Mouse (Mus musculus) embryonic fibroblast, embryonic 13.5 days (primary cell): ENCODE results near the gene Gm49322. TPM values are rescaled to one million over a fixed set of nuclear protein-coding genes. Genes with fewer than 3 reads are reported as not detected.

Source experiments
- H3K27ac ChIP-seq: 2 replicates; pipeline ENCODE4 v1.5.1; 2012; ENCODE audit warnings: low read length, control low read depth, inconsistent platforms; ENCODE audit not compliant: insufficient read depth
- H3K4me1 ChIP-seq: 2 replicates; pipeline ENCODE4 v1.6.1; 2011; ENCODE audit warnings: low read length; ENCODE audit not compliant: control insufficient read depth, insufficient read depth
- H3K4me3 ChIP-seq: 2 replicates; pipeline ENCODE4 v1.5.1; 2011; ENCODE audit warnings: mild to moderate bottlenecking, control low read depth, low read length; ENCODE audit not compliant: insufficient read depth
- CTCF ChIP-seq: IDR thresholded peaks from 2 replicates; pipeline ENCODE4 v1.5.1; 2011; ENCODE audit warnings: mild to moderate bottlenecking, control low read depth, low read length, moderate library complexity, borderline replicate concordance; ENCODE audit not compliant: insufficient read depth
- POLR2A ChIP-seq: IDR thresholded peaks from 2 replicates; pipeline ENCODE4 v1.6.1; 2011; ENCODE audit warnings: low read depth, mild to moderate bottlenecking, control low read depth, low read length, moderate library complexity
- polyA plus RNA-seq: library from polyadenylated mRNA; stranded (reverse); fragments of >200 nt; gene quantifications from 2 replicates; pipeline ENCODE4 v1.2.4, GENCODE M21; 2011; ENCODE audit warnings: low read depth; ENCODE audit not compliant: missing spikeins, insufficient read length

Gm49322 gene
- polyA plus RNA-seq, 1 experiment = 0.91 TPM

- peaks cover 7% of the 10 kb centered on the region; the same call in 1 of the 2 replicates for H3K4me1 ChIP-seq
- TF ChIP-seq POLR2A = peak; percentile 68
- TF ChIP-seq CTCF = no peak
- H3K4me3 ChIP-seq = peak within 1 kb of the TSS; percentile 80
- H3K27ac ChIP-seq = peak within 1 kb of the TSS; percentile 89
These were observed 3.0 kb upstream of the Gm49322 start, which contains the start of the genes Scamp4 and Adat3 for GRCm38 (mm10) chr10:80602698-80603325. Gene Scamp4 (plus strand): TSS chr10:80602872. Gene Adat3 (plus strand): TSS chr10:80602880.

DNA sequence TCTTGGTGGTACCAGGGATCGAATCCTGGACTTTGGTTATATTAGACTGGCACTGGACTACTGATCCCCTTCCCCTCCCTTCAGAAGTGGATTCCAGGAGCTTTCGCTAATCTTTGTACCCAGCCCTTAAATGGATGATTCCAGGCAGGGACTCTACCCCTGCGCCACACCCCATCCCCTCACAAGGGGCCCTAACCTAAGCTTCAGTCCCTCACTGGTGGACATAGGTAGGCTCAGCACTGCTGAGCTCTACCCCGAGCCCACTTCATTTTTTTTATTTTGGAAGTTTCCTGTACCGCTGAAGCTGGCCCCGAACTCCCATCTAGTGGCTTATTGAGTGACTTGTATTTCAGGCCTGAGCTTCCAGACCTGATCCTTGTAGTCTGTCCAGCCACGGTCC is 2.5 kb upstream of the Gm49322 start:
- TF ChIP-seq POLR2A (no peak), CTCF (no peak)
- Histone ChIP-seq H3K4me3 (peak overlapping the region; percentile 80), H3K27ac (peak overlapping the region; percentile 32; the same call in 1 of the 2 replicates), H3K4me1 (peaks cover 7% of the 10 kb centered on the region; the same call in 1 of the 2 replicates)

DNA sequence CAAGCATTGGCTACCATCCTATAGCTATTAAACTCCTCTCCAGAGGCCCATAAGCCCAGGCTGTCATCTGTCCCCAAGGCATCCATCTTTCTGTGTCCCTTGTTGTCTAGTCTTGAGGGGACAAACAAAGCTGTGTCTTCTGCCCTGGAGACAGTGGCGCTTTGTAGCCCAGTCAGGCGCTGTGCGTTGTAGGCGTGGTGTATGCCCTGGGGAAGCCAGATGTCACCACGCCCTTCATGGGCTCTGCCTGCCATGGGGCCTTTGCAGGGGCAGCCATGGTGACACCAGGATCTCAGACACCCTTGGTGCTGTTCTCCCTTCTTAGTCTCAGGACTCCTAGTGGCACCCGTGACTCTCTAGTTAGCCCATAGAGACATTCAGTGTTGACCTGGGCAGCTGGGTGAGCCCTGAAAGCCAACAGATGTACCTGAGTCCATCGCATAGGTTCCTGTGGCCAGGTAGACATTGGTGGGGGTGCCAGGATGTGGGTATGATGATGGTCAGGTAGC is 1.8 kb upstream of the Gm49322 start:
- TF ChIP-seq CTCF (no peak), POLR2A (0 out of 2 replicates have a peak, but pooled peaks have one; percentile 10)
- Histone ChIP-seq H3K27ac (no peak overlapping the region), H3K4me1 (peaks cover 7% of the 10 kb centered on the region; the same call in 1 of the 2 replicates), H3K4me3 (peak overlapping the region; percentile 80)

- TF ChIP-seq CTCF (no peak), POLR2A (no peak)
- H3K27ac ChIP-seq = no peak overlapping the region
- H3K4me3 ChIP-seq = no peak overlapping the region
- H3K4me1 ChIP-seq = peaks cover 7% of the 10 kb centered on the region; the same call in 1 of the 2 replicates
These were observed 833 bp upstream of the Gm49322 start for GRCm38 (mm10) chr10:80604988-80605387.

DNA sequence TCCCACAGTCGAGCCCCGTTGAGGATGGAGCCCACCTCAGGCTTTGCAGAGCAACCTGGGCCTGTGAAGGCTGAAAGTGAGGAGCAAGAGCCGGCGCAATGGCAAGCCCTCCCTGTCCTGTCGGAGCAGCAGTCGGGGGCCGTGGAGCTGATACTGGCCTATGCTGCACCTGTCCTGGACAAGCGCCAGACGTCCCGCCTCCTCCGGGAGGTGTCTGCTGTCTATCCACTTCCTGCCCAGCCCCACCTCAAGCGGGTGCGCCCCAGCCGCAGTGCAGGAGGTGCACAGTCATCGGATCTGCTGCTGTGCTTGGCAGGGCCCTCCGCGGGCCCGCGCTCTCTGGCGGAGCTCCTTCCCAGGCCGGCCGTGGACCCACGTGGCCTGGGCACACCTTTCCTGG is 485 bp downstream of the Gm49322 start:
- TF ChIP-seq CTCF (no peak), POLR2A (no peak)

DNA sequence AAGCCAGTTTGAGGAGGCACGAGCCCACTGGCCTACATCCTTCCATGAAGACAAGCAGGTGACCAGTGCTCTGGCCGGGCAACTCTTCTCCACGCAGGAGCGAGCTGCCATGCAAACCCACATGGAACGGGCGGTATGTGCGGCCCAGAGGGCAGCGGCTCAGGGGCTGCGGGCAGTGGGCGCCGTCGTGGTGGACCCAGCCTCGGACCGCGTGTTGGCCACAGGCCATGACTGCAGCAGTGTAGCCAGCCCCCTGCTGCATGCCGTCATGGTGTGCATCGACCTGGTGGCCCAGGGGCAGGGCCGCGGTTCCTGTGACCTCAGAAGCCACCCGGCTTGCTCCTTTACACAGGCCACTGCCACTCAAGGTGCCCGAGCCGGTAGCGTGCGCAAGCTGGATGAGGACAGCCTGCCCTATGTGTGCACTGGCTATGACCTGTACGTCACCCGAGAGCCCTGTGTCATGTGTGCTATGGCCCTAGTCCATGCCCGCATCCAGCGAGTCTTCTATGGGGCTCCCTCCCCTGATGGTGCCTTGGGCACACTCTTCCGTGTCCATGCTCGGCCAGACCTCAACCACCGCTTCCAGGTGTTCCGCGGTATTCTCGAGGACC is 1.0 kb downstream of the Gm49322 start:
- Histone ChIP-seq H3K4me3 (no peak overlapping the region), H3K27ac (no peak overlapping the region), H3K4me1 (peaks cover 7% of the 10 kb centered on the region; the same call in 1 of the 2 replicates)
- TF ChIP-seq POLR2A (no peak), CTCF (no peak)

More for the DNA sequence above, 485 bp downstream of the Gm49322 start:
- Histone ChIP-seq H3K4me1 (peaks cover 7% of the 10 kb centered on the region; the same call in 1 of the 2 replicates), H3K4me3 (no peak overlapping the region), H3K27ac (no peak overlapping the region)

- peaks cover 7% of the 10 kb centered on the region; the same call in 1 of the 2 replicates for H3K4me1 ChIP-seq
- no peak overlapping the region for H3K4me3 ChIP-seq
- no peak overlapping the region for H3K27ac ChIP-seq
- no peak for TF ChIP-seq CTCF
- no peak for TF ChIP-seq POLR2A
These were observed 2.6 kb downstream of the Gm49322 start for GRCm38 (mm10) chr10:80608435-80608834.

DNA sequence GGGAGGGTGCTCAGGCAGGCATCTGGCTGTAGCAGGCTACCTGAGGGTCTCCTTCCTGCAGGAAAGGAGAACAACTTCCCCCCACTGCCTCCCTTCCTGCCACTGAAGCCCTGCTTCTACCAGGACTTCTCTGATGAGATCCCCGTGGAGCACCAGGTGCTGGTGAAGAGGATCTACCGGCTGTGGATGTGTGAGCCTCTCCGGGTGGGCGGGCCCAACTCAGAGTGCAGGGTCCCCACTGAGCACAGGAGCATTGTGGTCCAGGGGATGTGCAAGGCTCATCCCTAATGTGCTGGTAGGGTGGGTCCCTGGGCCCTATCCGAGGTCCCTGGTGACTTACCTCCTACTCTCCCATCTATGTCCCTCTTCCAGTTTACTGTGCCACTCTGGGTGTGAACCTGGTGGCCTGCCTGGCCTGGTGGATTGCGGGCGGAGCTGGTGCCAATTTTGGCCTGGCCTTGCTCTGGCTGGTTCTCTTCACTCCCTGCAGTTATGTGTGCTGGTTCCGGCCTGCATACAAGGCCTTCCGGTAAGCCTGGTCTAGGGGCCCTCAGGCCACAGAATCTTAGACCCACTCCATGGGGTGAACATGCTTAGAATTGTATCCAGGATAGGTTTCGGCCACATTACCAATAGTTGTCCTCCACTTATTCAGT is 3.6 kb downstream of the Gm49322 start:
- TF ChIP-seq POLR2A (no peak), CTCF (no peak)
- Histone ChIP-seq H3K27ac (no peak overlapping the region), H3K4me1 (peaks cover 3% of the 10 kb centered on the region; the same call in 1 of the 2 replicates), H3K4me3 (no peak overlapping the region)

- Histone ChIP-seq H3K27ac (no peak overlapping the region), H3K4me1 (no peaks in the 10 kb centered on the region), H3K4me3 (no peak overlapping the region)
- TF ChIP-seq CTCF (no peak), POLR2A (no peak)
These were observed 4.4 kb downstream of the Gm49322 start for GRCm38 (mm10) chr10:80610116-80610785.
